Mouse (Mus musculus): ENCODE data around the gene Fcgbp. TPM values are rescaled to one million over a fixed set of nuclear protein-coding genes. Genes with fewer than 3 reads are reported as not detected.
"Not testable (repeated sequence)": the region's sequence is repeated elsewhere in the genome, so short reads cannot be mapped to it uniquely, and the experiment has no call there.

Gene Fcgbp
- total and polyA plus RNA-seq, 2 experiments from 2014 or later, result 0.33 to 1.1 TPM

GRCm38 (mm10) chr7:28129166-28129565, 58.1 kb downstream of the Fcgbp start, which contains the start of gene 9530053A07Rik:
TSS of gene 9530053A07Rik (plus strand) at chr7:28129466.
- Histone ChIP-seq H3K4me3 (ENCODE audit: low read depth, low read length) (no peak within 1 kb of the TSS), H3K36me3 (ENCODE audit: insufficient read depth, low read length) (no peaks in the 10 kb centered on the region), H3K27ac (ENCODE audit: low read depth, low read length) (no peak within 1 kb of the TSS), H3K9me3 (ENCODE audit: low read length) (no peaks in the 10 kb centered on the region), H3K9ac (replicated peaks; ENCODE audit: low read length, poor library complexity, severe bottlenecking) (no peak within 1 kb of the TSS), H3K4me2 (ENCODE audit: low read depth, low read length, poor library complexity, severe bottlenecking) (no peak within 1 kb of the TSS), H3K27me3 (ENCODE audit: insufficient read depth, low read length) (no peaks in the 10 kb centered on the region), H3K4me1 (ENCODE audit: insufficient read depth, low read length) (no peaks in the 10 kb centered on the region)
- WGBS, result 78% methylated on average over 5 of the region's 5 CpGs
- no peak for ATAC-seq (ENCODE audit: low FRiP score)
- DNase-seq (ENCODE audit: low spot score), result no peak
- no peak for TF ChIP-seq CTCF (IDR thresholded peaks at IDR 0.05)

DNA sequence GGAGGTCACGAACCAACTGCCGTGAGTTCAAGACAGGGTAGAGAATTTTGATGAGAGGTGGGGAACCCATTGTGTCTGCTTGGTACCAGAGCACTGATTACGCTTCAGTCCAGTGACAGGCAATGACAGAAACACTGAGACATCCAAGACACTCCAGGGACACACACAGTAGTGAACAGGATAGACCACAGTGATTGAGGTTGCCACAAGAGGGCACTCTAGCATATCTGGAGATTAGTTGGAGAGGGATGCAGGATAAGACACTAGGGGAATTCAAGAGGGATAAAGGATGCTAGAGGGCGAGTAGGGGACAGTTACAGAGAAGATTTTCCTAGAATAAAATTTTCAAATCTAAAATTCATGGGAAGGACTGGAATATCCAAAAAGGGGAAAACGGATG, 66.6 kb downstream of the Fcgbp start:
- H3K4me2 ChIP-seq (ENCODE audit: low read depth, low read length, poor library complexity, severe bottlenecking), result no peak overlapping the region
- H3K27me3 ChIP-seq (ENCODE audit: insufficient read depth, low read length), result no peaks in the 10 kb centered on the region
- H3K4me3 ChIP-seq (ENCODE audit: low read depth, low read length), result no peak overlapping the region
- no peaks in the 10 kb centered on the region for H3K9me3 ChIP-seq (ENCODE audit: low read length)
- H3K27ac ChIP-seq (ENCODE audit: low read depth, low read length), result no peak overlapping the region
- H3K4me1 ChIP-seq (ENCODE audit: insufficient read depth, low read length), result no peaks in the 10 kb centered on the region
- 58% methylated on average over 5 of the region's 5 CpGs for WGBS
- no peaks in the 10 kb centered on the region for H3K36me3 ChIP-seq (ENCODE audit: insufficient read depth, low read length)
- peak; percentile 50 for DNase-seq (ENCODE audit: low spot score)
- H3K9ac ChIP-seq (replicated peaks; ENCODE audit: low read length, poor library complexity, severe bottlenecking), result no peak overlapping the region
- TF ChIP-seq CTCF (IDR thresholded peaks at IDR 0.05), result peak; percentile 78
- ATAC-seq (ENCODE audit: low FRiP score), result no peak

- DNase-seq (ENCODE audit: low spot score) (peak; percentile 61), ATAC-seq (ENCODE audit: low FRiP score) (0 out of 2 replicates have a peak, but pooled peaks have one; percentile 16)
- WGBS, result 15% methylated on average over 3 of the region's 3 CpGs
- H3K4me2 ChIP-seq (ENCODE audit: low read depth, low read length, poor library complexity, severe bottlenecking), result no peak overlapping the region
- H3K9me3 ChIP-seq (ENCODE audit: low read length), result no peaks in the 10 kb centered on the region
- TF ChIP-seq CTCF (IDR thresholded peaks at IDR 0.05), result peak; percentile 77
- H3K27ac ChIP-seq (ENCODE audit: low read depth, low read length), result no peak overlapping the region
- H3K4me1 ChIP-seq (ENCODE audit: insufficient read depth, low read length), result no peaks in the 10 kb centered on the region
- H3K36me3 ChIP-seq (ENCODE audit: insufficient read depth, low read length), result no peaks in the 10 kb centered on the region
- no peak overlapping the region for H3K4me3 ChIP-seq (ENCODE audit: low read depth, low read length)
- H3K9ac ChIP-seq (replicated peaks; ENCODE audit: low read length, poor library complexity, severe bottlenecking), result no peak overlapping the region
- peaks cover 3% of the 10 kb centered on the region; the same call in 1 of the 2 replicates for H3K27me3 ChIP-seq (ENCODE audit: insufficient read depth, low read length)
Measured at GRCm38 (mm10) chr7:28148263-28148662, 77.2 kb downstream of the Fcgbp start.

DNA sequence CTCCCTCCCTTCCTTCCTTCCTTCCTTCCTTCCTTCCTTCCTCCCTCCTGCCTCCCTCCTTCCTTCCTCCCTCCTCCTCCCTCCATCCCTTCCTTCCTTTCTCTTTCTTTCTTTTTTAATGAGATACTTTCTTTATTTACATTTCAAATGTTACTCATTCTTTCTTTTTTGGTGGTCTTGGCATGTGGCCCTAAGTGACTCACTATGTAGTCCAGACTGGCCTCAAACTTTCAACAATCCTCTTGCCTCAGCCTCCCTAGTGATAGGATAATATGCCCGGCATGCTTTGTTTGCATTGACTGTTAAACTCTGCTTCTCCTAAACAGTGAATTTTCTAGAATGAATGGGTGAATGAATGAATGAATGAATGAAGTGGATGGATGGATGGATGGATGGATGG, 78.8 kb downstream of the Fcgbp start:
- Histone ChIP-seq H3K9ac (replicated peaks; ENCODE audit: low read length, poor library complexity, severe bottlenecking) (no peak overlapping the region), H3K36me3 (ENCODE audit: insufficient read depth, low read length) (no peaks in the 10 kb centered on the region), H3K27ac (ENCODE audit: low read depth, low read length) (no peak overlapping the region), H3K4me3 (ENCODE audit: low read depth, low read length) (no peak overlapping the region), H3K4me1 (ENCODE audit: insufficient read depth, low read length) (no peaks in the 10 kb centered on the region), H3K27me3 (ENCODE audit: insufficient read depth, low read length) (peaks cover 3% of the 10 kb centered on the region; the same call in 1 of the 2 replicates), H3K9me3 (ENCODE audit: low read length) (no peaks in the 10 kb centered on the region), H3K4me2 (ENCODE audit: low read depth, low read length, poor library complexity, severe bottlenecking) (no peak overlapping the region)
- 92% methylated on average over 1 of the region's 1 CpGs for WGBS
- DNase-seq (ENCODE audit: low spot score) (no peak), ATAC-seq (ENCODE audit: low FRiP score) (no peak)
- no peak for TF ChIP-seq CTCF (IDR thresholded peaks at IDR 0.05)

DNA sequence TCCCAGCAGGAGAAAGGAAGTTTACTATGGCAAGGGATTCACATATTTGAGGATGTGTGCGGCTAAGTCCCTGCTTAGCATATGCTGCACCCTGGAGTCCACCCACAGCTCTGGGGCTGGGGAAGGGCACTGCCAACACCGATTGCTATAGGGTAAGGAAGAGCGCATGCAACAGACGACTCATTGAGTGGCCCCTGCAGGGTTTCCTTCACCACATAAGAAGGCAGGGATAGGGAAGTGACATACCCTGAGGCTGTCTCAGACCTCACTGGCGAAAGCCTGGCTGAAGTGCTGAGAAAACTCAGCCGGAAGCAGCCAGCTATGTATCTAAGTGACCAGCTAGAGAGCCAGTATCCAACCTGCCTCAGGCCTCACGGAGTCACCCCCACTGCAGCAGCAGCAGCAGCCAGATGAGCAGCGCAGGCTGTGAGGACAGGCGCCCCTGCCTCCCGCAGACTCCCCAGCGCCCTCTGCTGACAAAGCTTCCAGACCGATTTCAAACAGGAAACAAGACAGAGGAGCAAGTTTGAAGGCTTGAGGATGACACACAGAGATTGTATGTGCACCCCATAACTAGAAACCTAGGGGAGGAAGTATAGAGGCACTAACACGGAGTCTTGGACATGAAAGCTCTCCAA, 80.7 kb downstream of the Fcgbp start:
- Histone ChIP-seq H3K27ac (ENCODE audit: low read depth, low read length) (no peak overlapping the region), H3K4me2 (ENCODE audit: low read depth, low read length, poor library complexity, severe bottlenecking) (no peak overlapping the region), H3K27me3 (ENCODE audit: insufficient read depth, low read length) (peaks cover 3% of the 10 kb centered on the region; the same call in 1 of the 2 replicates), H3K36me3 (ENCODE audit: insufficient read depth, low read length) (no peaks in the 10 kb centered on the region), H3K9ac (replicated peaks; ENCODE audit: low read length, poor library complexity, severe bottlenecking) (no peak overlapping the region), H3K9me3 (ENCODE audit: low read length) (no peaks in the 10 kb centered on the region), H3K4me1 (ENCODE audit: insufficient read depth, low read length) (no peaks in the 10 kb centered on the region), H3K4me3 (ENCODE audit: low read depth, low read length) (no peak overlapping the region)
- ATAC-seq (ENCODE audit: low FRiP score), result no peak
- DNase-seq (ENCODE audit: low spot score), result peak; percentile 14
- TF ChIP-seq CTCF (IDR thresholded peaks at IDR 0.05), result peak; percentile 73
- 12% methylated on average over 13 of the region's 13 CpGs for WGBS

DNA sequence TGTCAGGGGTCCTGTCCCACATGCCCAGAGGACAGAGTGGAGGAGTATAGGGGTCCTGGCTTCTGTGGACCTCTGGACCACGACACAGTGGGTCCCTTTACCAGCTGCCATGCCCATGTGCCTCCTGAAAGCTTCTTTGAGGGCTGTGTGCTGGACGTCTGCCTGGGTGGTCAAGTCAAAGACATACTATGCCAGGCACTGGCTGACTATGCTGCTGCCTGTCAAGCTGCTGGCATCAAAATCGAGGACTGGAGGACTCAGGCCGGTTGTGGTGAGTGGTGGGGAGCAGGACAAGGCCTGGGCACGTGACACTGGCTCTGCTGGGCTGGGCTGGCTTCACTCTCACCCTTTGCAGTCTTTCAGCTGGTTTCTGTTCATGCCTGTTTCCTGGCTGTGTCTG, 82.6 kb downstream of the Fcgbp start:
- H3K9ac ChIP-seq (replicated peaks; ENCODE audit: low read length, poor library complexity, severe bottlenecking); H3K4me1 ChIP-seq (ENCODE audit: insufficient read depth, low read length); H3K27me3 ChIP-seq (ENCODE audit: insufficient read depth, low read length); H3K4me3 ChIP-seq (ENCODE audit: low read depth, low read length); H3K4me2 ChIP-seq (ENCODE audit: low read depth, low read length, poor library complexity, severe bottlenecking); H3K9me3 ChIP-seq (ENCODE audit: low read length); H3K36me3 ChIP-seq (ENCODE audit: insufficient read depth, low read length); H3K27ac ChIP-seq (ENCODE audit: low read depth, low read length): not testable (repeated sequence)
- ATAC-seq (ENCODE audit: low FRiP score), result peak; percentile 63; the same call in 1 of the 2 replicates
- DNase-seq (ENCODE audit: low spot score), result peak; percentile 49
- WGBS, result 31% methylated on average over 4 of the region's 5 CpGs
